Mouse (Mus musculus) heart, adult 2 months (tissue): ENCODE results near the gene Klhl31. TPM values are rescaled to one million over a fixed set of nuclear protein-coding genes. Genes with fewer than 3 reads are reported as not detected.

ENCODE experiments used
- DNase-seq, 2 experiments: peaks; one replicate each; pipeline ENCODE4 v3.0.0; 2021
- H3K27ac ChIP-seq: fragments of 200-600 bp; 2 replicates; pipeline ENCODE4 v1.8.1; 2022
- H3K27me3 ChIP-seq: fragments of 200-500 bp; 2 replicates; pipeline ENCODE4 v1.6.1; 2012; ENCODE audit warnings: mild to moderate bottlenecking, low read length, inconsistent platforms, mixed read lengths; ENCODE audit not compliant: control insufficient read depth, insufficient read depth
- H3K36me3 ChIP-seq: fragments of 200-500 bp; 2 replicates; pipeline ENCODE4 v1.6.1; 2012; ENCODE audit warnings: low read length, inconsistent platforms; ENCODE audit not compliant: control insufficient read depth, insufficient read depth
- H3K4me1 ChIP-seq: fragments of 200-500 bp; 2 replicates; pipeline ENCODE4 v1.6.1; 2011; ENCODE audit warnings: low read length; ENCODE audit not compliant: control insufficient read depth, insufficient read depth
- H3K4me3 ChIP-seq: fragments of 200-600 bp; 2 replicates; pipeline ENCODE4 v1.8.1; 2022
- H3K79me2 ChIP-seq: fragments of 200-500 bp; replicated peaks from 2 replicates; pipeline ENCODE4 v1.6.1; 2012; ENCODE audit warnings: mild to moderate bottlenecking, inconsistent platforms, low read length, moderate library complexity, mixed read lengths; ENCODE audit not compliant: control insufficient read depth, insufficient read depth
- H3K9ac ChIP-seq: fragments of 200-500 bp; 2 replicates; pipeline ENCODE4 v1.6.1; 2012; ENCODE audit warnings: low read depth, mild to moderate bottlenecking, control low read depth, inconsistent platforms, low read length, mixed read lengths
- CTCF ChIP-seq: fragments of 200-600 bp; IDR thresholded peaks from 2 replicates; pipeline ENCODE4 v1.8.1; 2022; ENCODE audit warnings: antibody characterized with exemption, mild to moderate bottlenecking, moderate library complexity
- EP300 ChIP-seq: fragments of 200-500 bp; IDR thresholded peaks from 2 replicates; pipeline ENCODE4 v1.6.1; 2011; ENCODE audit warnings: low read depth, low read length, control low read depth; ENCODE audit not compliant: insufficient read depth
- POLR2A ChIP-seq: fragments of 200-500 bp; IDR thresholded peaks from 2 replicates; pipeline ENCODE4 v1.6.1; 2011; ENCODE audit warnings: mild to moderate bottlenecking, low read depth, low read length, control low read depth; ENCODE audit not compliant: insufficient read depth
- WGBS: fragments of 180-500 bp; shearing (Covaris S2); methylation state at CpG from one replicate; pipeline ENCODE4 v1.1.7; 2018; 5-methylcytosine and 5-hydroxymethylcytosine counted together
- intact Hi-C: fragments of 180-260 bp; cut with DNase I; formaldehyde crosslinking; loops from one replicate; pipeline ENCODE4 v1.15.1; 2025
- polyA plus RNA-seq: library from polyadenylated mRNA; depleted of rRNA; stranded (reverse); fragments of >200 nt; gene quantifications from 2 replicates; pipeline ENCODE4 v1.2.3, GENCODE M21; 2012
- total RNA-seq, 2 experiments: library from RNA; stranded (reverse); gene quantifications; 2 replicates each; pipeline ENCODE4 v1.2.3; 2021

Gene Klhl31
- total and polyA plus RNA-seq, 3 experiments = 22.4 to 122 (median 116) TPM

DNA sequence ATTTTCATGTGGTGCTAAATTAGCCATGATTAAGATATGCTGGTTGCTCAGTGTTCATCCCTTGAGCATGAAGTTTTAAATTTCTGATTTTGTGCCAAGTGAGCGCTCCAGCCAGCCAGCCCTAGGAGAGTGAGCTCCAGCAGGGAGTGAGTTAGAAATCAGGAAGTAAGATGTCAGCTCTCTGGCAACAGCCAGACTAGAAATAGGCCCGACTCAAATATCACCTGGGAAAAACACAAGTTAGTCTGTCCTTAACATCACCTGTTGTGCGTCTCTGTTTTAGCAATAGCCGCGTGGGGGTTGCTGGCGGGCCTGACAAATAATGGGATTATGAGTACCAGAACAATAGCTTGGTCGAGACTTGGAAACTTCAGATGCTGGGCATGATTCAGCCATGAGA is 56.4 kb downstream of the Klhl31 start:
- 61% methylated on average over 7 of the region's 7 CpGs for WGBS
- DNase-seq = no peak
- H3K79me2 ChIP-seq = no peaks in the 10 kb centered on the region
- intact Hi-C loops = no loop called here
- H3K9ac ChIP-seq = no peak overlapping the region
- TF ChIP-seq CTCF (no peak), POLR2A (no peak), EP300 (no peak)
- no peak overlapping the region for H3K4me3 ChIP-seq
- no peaks in the 10 kb centered on the region for H3K36me3 ChIP-seq
- no peak overlapping the region for H3K27ac ChIP-seq
- no peaks in the 10 kb centered on the region for H3K4me1 ChIP-seq
- no peaks in the 10 kb centered on the region for H3K27me3 ChIP-seq

- intact Hi-C loops = no loop called here
- no peak overlapping the region for H3K27ac ChIP-seq
- no peaks in the 10 kb centered on the region for H3K36me3 ChIP-seq
- H3K9ac ChIP-seq = no peak overlapping the region
- no peak overlapping the region for H3K4me3 ChIP-seq
- H3K27me3 ChIP-seq = no peaks in the 10 kb centered on the region
- no peaks in the 10 kb centered on the region for H3K79me2 ChIP-seq
- 95% methylated on average over 1 of the region's 1 CpGs for WGBS
- no peak for DNase-seq
- H3K4me1 ChIP-seq = no peaks in the 10 kb centered on the region
- TF ChIP-seq EP300 (no peak), CTCF (peak; percentile 39)
These were observed 57.1 kb downstream of the Klhl31 start for GRCm38 (mm10) chr9:77693405-77693804.

GRCm38 (mm10) chr9:77695586-77695985 is 59.3 kb downstream of the Klhl31 start:
- DNase-seq = no peak
- no peak overlapping the region for H3K27ac ChIP-seq
- no peaks in the 10 kb centered on the region for H3K27me3 ChIP-seq
- no peak overlapping the region for H3K4me3 ChIP-seq
- intact Hi-C loops = no loop called here
- no peak overlapping the region for H3K9ac ChIP-seq
- H3K36me3 ChIP-seq = no peaks in the 10 kb centered on the region
- WGBS = 80% methylated on average over 5 of the region's 5 CpGs
- H3K4me1 ChIP-seq = no peaks in the 10 kb centered on the region
- TF ChIP-seq CTCF (no peak), EP300 (no peak), POLR2A (no peak)
- H3K79me2 ChIP-seq = no peaks in the 10 kb centered on the region

DNA sequence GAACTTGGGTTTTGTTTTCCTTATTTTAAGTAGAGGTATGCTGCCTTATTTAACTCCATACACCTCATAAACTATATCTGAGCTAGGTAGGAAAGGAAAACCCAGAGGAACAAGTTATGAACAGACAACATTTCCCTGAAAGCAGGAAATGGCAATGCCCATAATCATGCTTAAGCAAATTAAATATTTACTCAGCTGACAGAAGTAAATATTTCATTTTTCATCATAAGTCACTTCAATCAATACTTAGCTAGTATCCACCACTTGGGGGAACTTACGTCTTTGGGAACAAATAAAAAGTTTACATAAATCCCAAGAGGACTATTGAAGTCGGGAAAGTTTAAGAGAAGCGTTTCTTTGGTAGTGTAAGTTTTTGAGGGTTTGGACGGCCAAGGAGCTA is 67.2 kb downstream of the Klhl31 start:
- Histone ChIP-seq H3K4me3 (no peak overlapping the region), H3K36me3 (no peaks in the 10 kb centered on the region), H3K27me3 (no peaks in the 10 kb centered on the region), H3K9ac (no peak overlapping the region), H3K4me1 (no peaks in the 10 kb centered on the region), H3K27ac (no peak overlapping the region), H3K79me2 (no peaks in the 10 kb centered on the region)
- intact Hi-C loops = no loop called here
- 83% methylated on average over 4 of the region's 4 CpGs for WGBS
- DNase-seq = no peak
- TF ChIP-seq CTCF = no peak
- TF ChIP-seq POLR2A = no peak
- TF ChIP-seq EP300 = no peak

DNA sequence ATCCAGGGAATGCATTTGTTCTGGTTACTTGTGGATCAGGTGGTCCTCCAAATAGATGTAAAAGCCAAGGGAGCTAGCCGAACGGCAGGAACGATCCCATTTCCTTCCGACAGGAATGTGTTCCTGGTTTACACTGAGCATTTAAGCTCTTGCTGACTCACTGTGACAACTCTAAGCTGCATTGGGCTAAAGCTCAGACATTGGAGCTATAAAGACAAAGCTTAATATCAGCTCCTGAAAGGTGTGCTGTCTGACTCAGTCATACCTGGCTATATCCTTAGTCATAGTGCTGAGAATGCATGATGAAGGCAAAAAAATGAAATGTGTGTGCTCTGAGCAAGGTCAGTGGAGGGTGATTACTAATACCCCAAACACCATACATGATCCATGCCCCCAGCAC is 67.8 kb downstream of the Klhl31 start:
- TF ChIP-seq CTCF (no peak), EP300 (no peak), POLR2A (no peak)

DNA sequence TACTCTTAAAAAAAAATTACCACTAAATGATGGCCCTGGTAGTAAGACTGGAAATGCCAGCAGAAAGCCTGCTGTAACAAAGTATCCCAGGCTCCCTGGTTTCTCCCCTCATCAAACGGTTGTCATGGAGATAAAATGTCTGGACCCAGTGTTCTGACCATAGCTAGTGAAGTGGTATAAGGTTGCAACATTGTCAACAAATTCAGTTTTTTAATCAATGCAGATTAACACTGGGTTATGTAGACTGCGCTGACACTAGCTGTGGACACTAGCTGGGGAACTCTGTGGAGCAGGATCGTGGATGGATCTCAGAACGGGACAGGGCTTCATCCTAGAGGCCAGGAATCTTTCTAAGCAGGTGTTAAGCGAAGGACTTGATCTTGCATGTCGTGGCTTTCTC is 70.2 kb downstream of the Klhl31 start:
- no peak overlapping the region for H3K4me3 ChIP-seq
- no peak overlapping the region for H3K9ac ChIP-seq
- TF ChIP-seq POLR2A (no peak), EP300 (no peak), CTCF (no peak)
- no peak for DNase-seq
- H3K4me1 ChIP-seq = no peaks in the 10 kb centered on the region
- 76% methylated on average over 6 of the region's 6 CpGs for WGBS
- H3K36me3 ChIP-seq = no peaks in the 10 kb centered on the region
- H3K27me3 ChIP-seq = no peaks in the 10 kb centered on the region
- intact Hi-C loops = no loop called here
- H3K27ac ChIP-seq = no peak overlapping the region
- H3K79me2 ChIP-seq = no peaks in the 10 kb centered on the region

More for the DNA sequence above, 67.8 kb downstream of the Klhl31 start:
- intact Hi-C loops = no loop called here
- DNase-seq = no peak
- Histone ChIP-seq H3K4me1 (no peaks in the 10 kb centered on the region), H3K27ac (no peak overlapping the region), H3K27me3 (no peaks in the 10 kb centered on the region), H3K36me3 (no peaks in the 10 kb centered on the region), H3K79me2 (no peaks in the 10 kb centered on the region), H3K4me3 (no peak overlapping the region), H3K9ac (no peak overlapping the region)
- WGBS = 61% methylated on average over 4 of the region's 4 CpGs
